Mouse (Mus musculus) intestine, embryonic 14.5 days (tissue): ENCODE measurements around the gene Asgr2. TPM values are rescaled to one million over a fixed set of nuclear protein-coding genes. Genes with fewer than 3 reads are reported as not detected.

ENCODE experiments used
- ATAC-seq: fragments of 200-750 bp; cut with Nextera tagmentation; replicated peaks from 2 replicates; pipeline ENCODE4 v1.8.0; 2017; ENCODE audit warnings: low read depth, moderate number of reproducible peaks, moderate TSS enrichment, moderate library complexity; ENCODE audit not compliant: low FRiP score, low TSS enrichment
- DNase-seq: peaks from one replicate; pipeline ENCODE4 v3.0.0-alpha.2; 2018; ENCODE audit warnings: low spot score
- H3K27ac ChIP-seq: fragments of 300-500 bp; sonication (generic); 2 replicates; pipeline ENCODE4 v1.5.1; 2014; ENCODE audit warnings: low read depth, mild to moderate bottlenecking, control low read depth
- H3K27me3 ChIP-seq: fragments of 300-500 bp; sonication (generic); replicated peaks from 2 replicates; pipeline ENCODE4 v1.6.1; 2014; ENCODE audit warnings: low read length, control low read depth; ENCODE audit not compliant: control insufficient read depth, insufficient read depth
- H3K36me3 ChIP-seq: fragments of 300-500 bp; sonication (generic); 2 replicates; pipeline ENCODE4 v1.6.1; 2014; ENCODE audit warnings: low read length, control low read depth; ENCODE audit not compliant: control insufficient read depth, insufficient read depth
- H3K4me1 ChIP-seq: fragments of 300-500 bp; sonication (generic); replicated peaks from 2 replicates; pipeline ENCODE4 v1.6.1; 2014; ENCODE audit warnings: low read length, control low read depth, mixed read lengths; ENCODE audit not compliant: control insufficient read depth, insufficient read depth
- H3K4me2 ChIP-seq: fragments of 300-500 bp; sonication (generic); 2 replicates; pipeline ENCODE4 v1.6.1; 2014; ENCODE audit warnings: low read length
- H3K4me3 ChIP-seq: fragments of 300-500 bp; sonication (generic); 2 replicates; pipeline ENCODE4 v1.5.1; 2014; ENCODE audit warnings: low read depth, low read length, control low read depth, mixed read lengths
- H3K9ac ChIP-seq: fragments of 300-500 bp; sonication (generic); 2 replicates; pipeline ENCODE4 v1.6.1; 2014; ENCODE audit warnings: mild to moderate bottlenecking, low read length
- H3K9me3 ChIP-seq: fragments of 300-500 bp; sonication (generic); 2 replicates; pipeline ENCODE4 v1.6.1; 2016; ENCODE audit warnings: low read length, control low read depth; ENCODE audit not compliant: control insufficient read depth
- WGBS: fragments of 180-500 bp; shearing (Covaris S2); extraction: QIAGEN DNeasy Blood & Tissue Kit; methylation state at CpG from one replicate; pipeline ENCODE4 v1.1.7; 2014; 5-methylcytosine and 5-hydroxymethylcytosine counted together
- polyA plus RNA-seq: library from polyadenylated mRNA; unstranded; fragments of >200 nt; fragmentation: Nextera tagmentation; extraction: Ambion mirVana; gene quantifications from 2 replicates; pipeline ENCODE4 v1.2.1, GENCODE M21; 2014

Gene Asgr2
- polyA plus RNA-seq, 1 experiment from 2014 or later, result 0.46 TPM

- H3K27ac ChIP-seq, result no peak overlapping the region
Measured at GRCm38 (mm10) chr11:70077441-70077840, 15.0 kb upstream of the Asgr2 start.

GRCm38 (mm10) chr11:70079175-70079574 lies 13.3 kb upstream of the Asgr2 start:
- no peak overlapping the region for H3K4me3 ChIP-seq
- 57% methylated on average over 6 of the region's 6 CpGs for WGBS
- H3K4me1 ChIP-seq, result no peaks in the 10 kb centered on the region
- no peaks in the 10 kb centered on the region for H3K36me3 ChIP-seq
- H3K27ac ChIP-seq, result no peak overlapping the region
- H3K9ac ChIP-seq, result no peak overlapping the region
- DNase-seq (no peak), ATAC-seq (no peak)
- H3K4me2 ChIP-seq, result no peak overlapping the region
- H3K9me3 ChIP-seq, result no peaks in the 10 kb centered on the region
- no peaks in the 10 kb centered on the region for H3K27me3 ChIP-seq

More at GRCm38 (mm10) chr11:70077441-70077840, 15.0 kb upstream of the Asgr2 start:
- ATAC-seq (no peak), DNase-seq (no peak)
- H3K9ac ChIP-seq, result no peak overlapping the region
- no peaks in the 10 kb centered on the region for H3K36me3 ChIP-seq
- no peak overlapping the region for H3K4me3 ChIP-seq
- WGBS, result 59% methylated on average over 2 of the region's 3 CpGs
- no peaks in the 10 kb centered on the region for H3K4me1 ChIP-seq
- no peaks in the 10 kb centered on the region for H3K9me3 ChIP-seq
- no peaks in the 10 kb centered on the region for H3K27me3 ChIP-seq
- H3K4me2 ChIP-seq, result no peak overlapping the region

- ATAC-seq (no peak), DNase-seq (no peak)
- Histone ChIP-seq H3K4me2 (no peak overlapping the region), H3K4me1 (no peaks in the 10 kb centered on the region), H3K27ac (no peak overlapping the region), H3K36me3 (no peaks in the 10 kb centered on the region), H3K9ac (no peak overlapping the region), H3K27me3 (no peaks in the 10 kb centered on the region), H3K4me3 (no peak overlapping the region), H3K9me3 (no peaks in the 10 kb centered on the region)
- 77% methylated on average over 7 of the region's 7 CpGs for WGBS
Measured at GRCm38 (mm10) chr11:70079928-70080327, 12.5 kb upstream of the Asgr2 start.

- ATAC-seq (no peak), DNase-seq (no peak)
- Histone ChIP-seq H3K9ac (no peak overlapping the region), H3K9me3 (no peaks in the 10 kb centered on the region), H3K4me1 (no peaks in the 10 kb centered on the region), H3K36me3 (no peaks in the 10 kb centered on the region), H3K4me2 (no peak overlapping the region), H3K27me3 (no peaks in the 10 kb centered on the region), H3K4me3 (no peak overlapping the region), H3K27ac (no peak overlapping the region)
- WGBS, result 86% methylated on average over 15 of the region's 15 CpGs
Measured at GRCm38 (mm10) chr11:70080803-70081590, 11.4 kb upstream of the Asgr2 start.

- no peak for DNase-seq
- Histone ChIP-seq H3K27ac (no peak overlapping the region), H3K36me3 (no peaks in the 10 kb centered on the region), H3K4me3 (no peak overlapping the region), H3K4me1 (no peaks in the 10 kb centered on the region), H3K9me3 (0 out of 2 replicates have a peak, but pooled peaks cover 2% of the 10 kb centered on the region), H3K27me3 (no peaks in the 10 kb centered on the region), H3K4me2 (no peak overlapping the region), H3K9ac (no peak overlapping the region)
- no peak for ATAC-seq
- WGBS, result 86% methylated on average over 8 of the region's 8 CpGs
Measured at GRCm38 (mm10) chr11:70084563-70084962, 7.9 kb upstream of the Asgr2 start.

- Histone ChIP-seq H3K27me3 (no peaks in the 10 kb centered on the region), H3K4me1 (no peaks in the 10 kb centered on the region), H3K9me3 (no peaks in the 10 kb centered on the region), H3K9ac (no peak overlapping the region), H3K36me3 (no peaks in the 10 kb centered on the region), H3K4me2 (no peak overlapping the region), H3K4me3 (no peak overlapping the region), H3K27ac (no peak overlapping the region)
- DNase-seq (no peak), ATAC-seq (no peak)
- WGBS, result 56% methylated on average over 11 of the region's 11 CpGs
Measured at GRCm38 (mm10) chr11:70097396-70097795, 5.0 kb downstream of the Asgr2 start.

- no peak for ATAC-seq
Measured at GRCm38 (mm10) chr11:70099102-70099501, 6.7 kb downstream of the Asgr2 start.

GRCm38 (mm10) chr11:70099809-70100208 lies 7.4 kb downstream of the Asgr2 start:
- Histone ChIP-seq H3K4me3 (no peak overlapping the region), H3K9ac (no peak overlapping the region), H3K36me3 (no peaks in the 10 kb centered on the region), H3K9me3 (no peaks in the 10 kb centered on the region), H3K27me3 (no peaks in the 10 kb centered on the region), H3K27ac (no peak overlapping the region), H3K4me2 (no peak overlapping the region), H3K4me1 (no peaks in the 10 kb centered on the region)
- no peak for ATAC-seq
- DNase-seq, result no peak
- 89% methylated on average over 2 of the region's 2 CpGs for WGBS

More at GRCm38 (mm10) chr11:70099102-70099501, 6.7 kb downstream of the Asgr2 start:
- no peak overlapping the region for H3K27ac ChIP-seq
- no peaks in the 10 kb centered on the region for H3K36me3 ChIP-seq
- H3K4me3 ChIP-seq, result no peak overlapping the region
- 82% methylated on average over 2 of the region's 2 CpGs for WGBS
- no peaks in the 10 kb centered on the region for H3K4me1 ChIP-seq
- DNase-seq, result no peak
- no peaks in the 10 kb centered on the region for H3K9me3 ChIP-seq
- H3K4me2 ChIP-seq, result no peak overlapping the region
- H3K27me3 ChIP-seq, result no peaks in the 10 kb centered on the region
- H3K9ac ChIP-seq, result no peak overlapping the region
